Mouse (Mus musculus): Measurements from ENCODE around the gene Gcfc2.

GRCm38 (mm10) chr6:81990049-81990810, 66.8 kb downstream of the Gcfc2 start:
- no peak for TF ChIP-seq CTCF (IDR thresholded peaks at IDR 0.05; ENCODE audit: low read depth, low read length)
- no peak for TF ChIP-seq POLR2A (IDR thresholded peaks at IDR 0.05; ENCODE audit: extremely low read depth, insufficient read depth, low read length)

All from liver, adult 2 months (tissue).